Mouse (Mus musculus) bone marrow macrophage, adult 2 months (primary cell): Measurements from ENCODE around the gene Top2a.
A peak's percentile ranks its signal among the peaks of the same experiment; 100 is the strongest.

Experiments used
- CTCF ChIP-seq: IDR thresholded peaks from 2 replicates; pipeline ENCODE4 v1.5.1; 2012; ENCODE audit warnings: low read depth, mild to moderate bottlenecking, low read length, moderate library complexity
- POLR2A ChIP-seq: IDR thresholded peaks from 2 replicates; pipeline ENCODE4 v1.6.1; 2012; ENCODE audit warnings: mild to moderate bottlenecking, low read depth, low read length, borderline replicate concordance

DNA sequence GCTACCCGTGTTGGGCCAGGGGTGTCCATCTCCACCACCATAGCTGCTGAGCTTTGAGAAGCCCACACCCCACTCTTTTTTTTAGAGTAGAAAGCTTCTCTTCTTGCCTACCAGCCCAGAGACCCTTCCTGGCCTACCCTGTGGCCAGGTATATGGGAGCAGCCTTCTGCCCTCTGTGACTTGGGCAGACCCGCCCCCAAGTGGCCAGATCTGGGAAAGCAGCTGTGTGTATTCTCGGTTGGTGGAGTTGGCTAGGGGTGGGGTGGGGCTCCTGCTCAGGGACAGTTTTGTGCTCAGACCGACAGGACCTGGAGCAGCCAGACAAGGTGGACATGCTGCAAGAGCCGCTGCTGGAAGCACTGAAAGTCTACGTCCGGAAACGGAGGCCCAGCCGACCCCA is 51.8 kb downstream of the Top2a start:
- peak; percentile 60 for TF ChIP-seq CTCF
- no peak for TF ChIP-seq POLR2A
